Mouse (Mus musculus): ENCODE measurements around the gene Adar.
"Not testable (repeated sequence)": the region's sequence is repeated elsewhere in the genome, so short reads cannot be mapped to it uniquely, and the experiment has no call there.

Adar gene

GRCm38 (mm10) chr3:89794616-89795015 lies 79.8 kb downstream of the Adar start:
- no peak for DNase-seq (ENCODE audit: low spot score)

GRCm38 (mm10) chr3:89795746-89796145 lies 80.9 kb downstream of the Adar start:
- DNase-seq (ENCODE audit: low spot score) = no peak

GRCm38 (mm10) chr3:89796358-89796757 lies 81.5 kb downstream of the Adar start:
- DNase-seq (ENCODE audit: low spot score) = no peak

GRCm38 (mm10) chr3:89798518-89798917 lies 83.7 kb downstream of the Adar start:
- no peak for DNase-seq (ENCODE audit: low spot score)

GRCm38 (mm10) chr3:89799476-89799875 lies 84.7 kb downstream of the Adar start:
- no peak for DNase-seq (ENCODE audit: low spot score)

- DNase-seq (ENCODE audit: low spot score) = not testable (repeated sequence)
These were observed 85.3 kb downstream of the Adar start for GRCm38 (mm10) chr3:89800078-89800477.

GRCm38 (mm10) chr3:89800774-89801506 lies 86.1 kb downstream of the Adar start:
- DNase-seq (ENCODE audit: low spot score) = no peak

GRCm38 (mm10) chr3:89801507-89801847 lies 86.7 kb downstream of the Adar start:
- DNase-seq (ENCODE audit: low spot score) = peak; percentile 70

GRCm38 (mm10) chr3:89802876-89803275 lies 88.1 kb downstream of the Adar start:
- DNase-seq (ENCODE audit: low spot score) = no peak
